Mouse (Mus musculus) brain, embryonic 14.5 days (tissue): Measurements from ENCODE around the gene Gm20715.

Source experiments
- CTCF ChIP-seq: fragments of 200-500 bp; IDR thresholded peaks from 2 replicates; pipeline ENCODE4 v1.5.1; 2012; ENCODE audit warnings: inconsistent platforms, mild to moderate bottlenecking, moderate library complexity, borderline replicate concordance; ENCODE audit not compliant: insufficient read depth, insufficient read length; ENCODE audit errors: extremely low read depth
- POLR2A ChIP-seq: fragments of 200-500 bp; IDR thresholded peaks from 2 replicates; pipeline ENCODE4 v1.6.1; 2012; ENCODE audit warnings: mild to moderate bottlenecking, inconsistent platforms, borderline replicate concordance; ENCODE audit not compliant: poor library complexity, insufficient read depth, insufficient read length, severe bottlenecking; ENCODE audit errors: extremely low read depth

- peak; percentile 33; the same call in 1 of the 2 replicates for TF ChIP-seq POLR2A
- TF ChIP-seq CTCF, result no peak
These were observed 47.0 kb upstream of the Gm20715 start, which contains the start of gene Zfp78 for GRCm38 (mm10) chr7:6363047-6363488.
